Mouse (Mus musculus) naive thymus-derived CD4-positive, alpha-beta T cell, adult 2 months (primary cell): ENCODE data around the gene Pilrb1.
"Not testable (repeated sequence)": the region's sequence is repeated elsewhere in the genome, so short reads cannot be mapped to it uniquely, and the experiment has no call there.

Experiments
- DNase-seq: peaks from one replicate; pipeline ENCODE4 v3.0.0-alpha.2; 2011; ENCODE audit warnings: low read depth

Gene Pilrb1

GRCm38 (mm10) chr5:137857960-137858710 lies at the start of gene Pilrb1:
Gene Pilrb1 (minus strand): TSS chr5:137858106.
- not testable (repeated sequence) for DNase-seq

- no peak for DNase-seq
Observed at GRCm38 (mm10) chr5:137897812-137898211, 39.9 kb upstream of the Pilrb1 start.

DNA sequence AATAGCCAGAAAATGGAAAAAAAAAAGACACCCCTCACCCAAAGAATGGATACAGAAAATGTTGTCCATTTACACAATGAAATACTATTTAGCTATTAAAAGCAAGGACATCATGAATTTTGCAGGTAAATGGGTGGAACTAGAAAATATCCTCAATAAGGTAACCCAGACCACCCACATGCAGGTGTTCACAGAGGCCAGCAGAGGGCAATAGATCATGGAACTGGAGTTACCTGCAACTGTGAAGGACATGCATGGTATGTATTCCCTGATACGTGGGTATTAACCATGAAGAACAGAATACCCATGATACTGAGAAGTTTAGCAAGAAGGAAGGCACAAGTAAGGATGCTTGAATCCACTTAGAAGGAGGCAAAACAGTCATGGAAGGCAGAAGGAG lies 35.0 kb upstream of the Pilrb1 start:
- DNase-seq: no peak

GRCm38 (mm10) chr5:137887666-137888065 lies 29.8 kb upstream of the Pilrb1 start:
- no peak for DNase-seq

DNA sequence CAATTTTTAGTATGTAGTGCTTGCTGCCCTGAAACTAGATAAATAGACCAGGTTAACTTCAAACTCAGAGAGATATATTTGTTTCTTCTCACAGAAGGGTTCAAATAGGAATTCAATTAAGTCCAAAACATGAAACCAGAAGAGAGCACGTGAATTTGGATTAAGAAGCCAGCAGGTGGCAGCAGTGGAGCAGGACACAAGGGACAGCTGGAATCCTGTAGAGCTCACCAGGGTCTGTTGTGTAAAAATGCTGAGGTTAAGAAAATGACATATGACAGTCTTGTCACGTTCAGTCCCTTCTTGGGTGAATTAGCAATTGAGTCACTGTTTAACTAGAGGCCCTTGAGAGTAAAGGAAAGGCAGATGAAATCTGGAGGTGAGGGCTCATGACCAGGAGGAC lies 28.0 kb upstream of the Pilrb1 start:
- peak; percentile 18 for DNase-seq

- no peak for DNase-seq
Observed at GRCm38 (mm10) chr5:137883345-137883744, 25.4 kb upstream of the Pilrb1 start.

DNA sequence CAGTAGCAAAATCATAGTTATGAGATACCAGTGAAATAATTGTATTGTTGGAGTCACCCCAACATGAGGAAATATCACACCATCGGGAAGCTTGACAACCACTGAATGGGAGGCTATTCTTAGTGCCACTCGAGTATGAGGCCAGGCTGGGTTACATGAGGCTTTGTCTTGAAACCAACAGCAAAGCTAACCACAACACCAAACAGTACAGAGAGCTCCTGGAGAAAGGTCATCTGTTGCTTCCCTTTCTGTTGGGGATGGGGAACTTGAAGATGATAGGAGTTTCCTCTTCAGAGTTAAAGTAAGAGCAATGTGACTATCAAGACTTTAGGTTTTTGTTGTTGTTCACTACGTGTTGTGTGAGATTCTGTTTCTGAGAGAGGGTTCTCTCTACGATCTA lies 25.0 kb upstream of the Pilrb1 start:
- no peak for DNase-seq

- DNase-seq: peak; percentile 18
Observed at GRCm38 (mm10) chr5:137877860-137878259, 20.0 kb upstream of the Pilrb1 start.

GRCm38 (mm10) chr5:137875054-137875453 lies 17.1 kb upstream of the Pilrb1 start:
- DNase-seq: no peak

GRCm38 (mm10) chr5:137872381-137872702 lies 14.4 kb upstream of the Pilrb1 start:
- not testable (repeated sequence) for DNase-seq

- DNase-seq: not testable (repeated sequence)
Observed at GRCm38 (mm10) chr5:137871644-137872380, 13.9 kb upstream of the Pilrb1 start, which contains the start of gene Pilrb2. Gene Pilrb2 (minus strand): TSS chr5:137871815.

- not testable (repeated sequence) for DNase-seq
Observed at GRCm38 (mm10) chr5:137868600-137868999, 10.7 kb upstream of the Pilrb1 start.

GRCm38 (mm10) chr5:137864008-137864407 lies 6.1 kb upstream of the Pilrb1 start:
- DNase-seq: not testable (repeated sequence)

GRCm38 (mm10) chr5:137856870-137857269 lies 1.0 kb downstream of the Pilrb1 start:
- DNase-seq: not testable (repeated sequence)

DNA sequence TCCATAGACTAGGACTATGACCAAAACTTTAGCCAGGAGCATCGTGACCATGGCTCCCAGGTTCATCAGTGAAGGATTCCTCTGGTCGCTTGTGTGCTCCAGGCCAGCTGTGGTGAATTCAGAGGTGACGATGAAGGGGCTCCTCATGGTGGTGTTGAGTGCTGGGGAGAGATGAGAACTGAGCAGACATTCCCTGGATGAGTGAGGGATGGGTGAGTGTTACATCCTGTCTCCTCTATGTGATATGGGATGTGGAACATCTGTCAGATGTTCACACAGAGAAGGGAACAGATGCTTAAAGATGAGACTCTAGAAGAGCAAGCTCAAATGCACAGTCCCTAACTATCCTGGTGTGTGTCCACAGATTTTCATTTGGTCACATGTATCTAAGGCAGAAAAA lies 3.0 kb downstream of the Pilrb1 start:
- DNase-seq: not testable (repeated sequence)

DNA sequence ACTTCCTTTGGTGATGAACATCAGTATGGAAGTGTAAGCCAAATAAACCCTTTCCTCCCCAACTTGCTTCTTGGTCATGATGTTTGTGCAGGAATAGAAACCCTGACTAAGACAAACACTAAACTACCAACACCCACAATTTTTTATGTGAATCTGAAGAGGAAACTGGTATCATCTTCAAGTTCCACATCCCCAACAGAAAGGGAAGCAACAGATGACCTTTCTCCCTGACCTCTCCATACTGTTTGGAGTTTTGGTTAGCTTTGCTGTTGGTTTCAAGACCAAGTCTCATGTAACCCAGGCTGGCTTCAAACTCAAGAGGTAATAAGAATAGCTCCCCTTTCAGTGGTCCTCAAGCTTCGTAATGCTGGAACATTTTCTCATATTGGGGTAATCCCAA lies 7.6 kb downstream of the Pilrb1 start:
- DNase-seq: not testable (repeated sequence)

DNA sequence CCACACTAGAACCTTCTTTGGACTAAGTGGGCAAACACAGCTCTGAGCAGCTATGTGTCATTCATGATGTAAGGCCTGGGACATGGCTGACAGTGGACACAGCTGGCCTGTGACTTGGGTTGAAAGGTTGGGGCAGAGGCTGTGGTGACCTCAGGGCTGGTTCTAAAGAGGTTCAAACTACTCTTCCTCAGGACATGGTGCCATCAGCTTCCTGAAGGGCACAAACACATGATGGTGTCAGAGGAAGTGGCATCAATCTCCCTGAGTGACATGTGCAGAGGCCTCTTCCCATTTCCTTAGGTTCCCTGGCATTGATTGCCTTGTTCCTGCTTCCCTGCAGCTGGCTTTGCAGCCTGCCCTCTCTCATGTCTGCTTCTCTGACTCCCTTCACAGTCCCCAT lies 20.8 kb downstream of the Pilrb1 start:
- DNase-seq: not testable (repeated sequence)

DNA sequence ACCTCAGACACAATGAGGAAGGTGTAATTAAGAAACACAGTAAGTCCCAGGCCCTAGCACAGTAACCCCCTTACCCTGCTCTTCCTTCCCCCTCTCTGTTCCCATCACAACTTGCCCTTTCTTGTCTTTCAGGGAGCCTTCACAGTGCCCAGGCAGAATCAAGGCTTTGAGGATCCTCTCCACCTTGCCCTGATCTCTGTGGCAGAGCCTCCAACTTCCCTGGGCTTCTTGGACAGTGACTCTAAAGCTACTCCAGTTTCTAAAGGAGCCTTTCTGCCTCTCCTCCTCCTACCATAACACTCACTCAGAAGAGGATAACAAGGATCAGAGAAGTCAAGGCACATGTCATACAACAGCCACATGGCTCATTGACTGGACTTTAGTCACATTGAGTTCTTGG lies 21.3 kb downstream of the Pilrb1 start:
- no peak for DNase-seq

DNA sequence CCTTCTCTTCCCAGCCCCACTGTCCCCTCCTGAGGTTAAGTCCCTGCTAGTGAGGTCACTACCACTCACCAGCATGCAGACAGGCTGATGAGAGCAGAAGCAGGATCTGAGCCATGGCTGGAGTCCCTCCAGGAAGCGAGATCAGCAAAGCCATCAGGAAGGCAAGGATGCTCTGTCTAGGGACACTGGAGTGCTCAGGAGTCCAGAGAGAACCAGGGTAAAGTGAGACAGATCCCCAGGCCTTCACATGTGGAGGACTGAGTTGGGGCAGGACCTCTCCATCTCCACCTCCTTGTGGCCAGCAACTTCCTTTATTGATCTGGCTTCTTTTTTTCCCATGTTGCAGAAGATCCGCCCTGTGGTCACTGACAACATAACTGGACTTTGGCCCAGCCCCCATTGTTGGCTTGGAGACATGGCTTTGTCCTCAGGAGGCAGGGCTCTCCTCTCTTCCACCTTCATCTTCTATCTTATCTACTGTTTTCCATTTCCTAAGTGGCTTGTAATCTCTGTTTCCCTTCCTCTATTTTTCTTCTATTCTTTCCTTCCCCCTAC lies 21.9 kb downstream of the Pilrb1 start, which contains the start of gene Pilra:
Gene Pilra (minus strand): TSS at position 316 of the 555 bp plus-strand sequence.
- not testable (repeated sequence) for DNase-seq

DNA sequence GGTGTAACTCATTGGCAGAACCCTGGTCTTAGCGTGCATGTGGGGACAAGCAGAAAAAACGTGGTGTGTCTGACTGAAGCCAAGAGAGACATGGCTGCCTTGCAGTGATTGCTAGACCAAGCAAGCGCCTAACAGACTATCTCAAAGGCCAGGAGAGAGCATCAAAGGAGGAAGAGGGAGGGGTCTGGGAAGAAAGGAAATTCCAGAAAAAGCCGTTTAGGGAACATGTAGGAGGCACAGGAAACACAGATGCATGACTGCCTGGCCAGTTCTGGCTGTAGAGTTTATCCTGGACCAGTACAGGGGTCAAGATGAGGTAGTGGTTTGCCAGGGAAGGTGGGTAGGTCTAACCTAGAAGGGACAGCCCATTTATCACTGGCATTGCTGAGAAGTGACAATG lies 24.4 kb downstream of the Pilrb1 start:
- DNase-seq: no peak

DNA sequence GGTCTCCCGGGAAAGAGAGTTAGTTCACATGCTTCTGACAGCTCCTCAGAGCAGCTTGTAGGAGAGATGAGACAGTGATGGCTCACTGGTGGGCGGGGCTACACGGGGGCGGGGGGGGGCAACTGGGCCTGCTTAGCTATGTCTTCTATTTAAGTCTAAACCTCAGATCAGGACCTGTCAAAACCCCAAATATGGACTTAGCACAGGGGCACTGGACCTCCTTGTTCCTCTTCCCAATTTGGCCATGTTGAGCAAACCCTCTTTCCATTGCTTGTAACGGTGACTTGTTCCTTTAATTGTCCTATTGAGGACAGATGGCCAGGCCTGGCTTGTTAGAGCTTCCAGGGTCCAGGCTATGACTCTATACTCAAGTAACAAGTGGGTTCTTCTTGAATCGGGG lies 26.4 kb downstream of the Pilrb1 start:
- no peak for DNase-seq

DNA sequence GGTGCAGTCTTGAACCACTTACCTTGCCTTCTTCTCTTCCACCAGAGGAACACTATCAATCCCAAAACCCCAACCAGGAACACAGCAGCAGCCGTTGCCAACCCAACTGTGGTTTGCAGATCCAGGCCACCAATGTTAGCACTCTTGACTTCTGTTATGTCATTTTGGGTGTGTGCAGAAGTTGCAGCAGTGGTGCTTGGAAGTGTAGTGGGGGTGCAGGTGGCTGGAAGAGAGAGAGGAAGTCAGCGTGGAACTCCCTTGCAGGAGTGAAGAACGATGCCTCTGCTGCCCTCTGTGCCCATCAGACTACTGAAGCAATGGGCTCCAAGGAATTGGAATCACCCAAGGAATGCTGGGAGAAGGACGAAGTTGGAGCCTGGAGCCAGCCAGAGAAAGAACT lies 26.8 kb downstream of the Pilrb1 start:
- DNase-seq: no peak

DNA sequence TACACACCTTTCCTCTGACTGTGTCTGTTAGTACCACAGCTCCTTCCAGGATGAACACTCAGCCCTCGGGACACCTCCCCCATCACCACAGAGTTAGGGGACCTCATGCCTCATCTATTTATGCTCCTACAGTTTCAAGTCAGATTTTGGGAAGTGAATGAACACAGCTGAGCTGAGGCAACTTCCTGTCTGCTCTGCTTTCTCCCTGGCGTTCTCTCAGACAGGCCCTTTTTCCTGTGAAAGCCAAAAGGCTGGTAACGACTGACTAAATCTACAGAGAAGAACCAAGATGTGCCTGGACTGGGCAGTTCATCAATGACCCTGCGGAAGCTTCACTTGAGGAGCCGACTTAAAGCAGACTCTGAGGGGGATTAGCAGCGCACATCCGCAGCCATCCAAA lies 27.7 kb downstream of the Pilrb1 start:
- no peak for DNase-seq
